Mouse (Mus musculus): ENCODE measurements around the gene Nadk. TPM values are rescaled to one million over a fixed set of nuclear protein-coding genes. Genes with fewer than 3 reads are reported as not detected.
A peak's percentile ranks its signal among the peaks of the same experiment; 100 is the strongest.

Gene Nadk
- 69.1 and 81.6 TPM in 2 replicates for total RNA-seq (2014; rRNA removed)
- polyA plus RNA-seq (2015; fragmentation: Nextera tagmentation; extraction: Ambion mirVana), result 48.2 and 56.6 TPM in 2 replicates

DNA sequence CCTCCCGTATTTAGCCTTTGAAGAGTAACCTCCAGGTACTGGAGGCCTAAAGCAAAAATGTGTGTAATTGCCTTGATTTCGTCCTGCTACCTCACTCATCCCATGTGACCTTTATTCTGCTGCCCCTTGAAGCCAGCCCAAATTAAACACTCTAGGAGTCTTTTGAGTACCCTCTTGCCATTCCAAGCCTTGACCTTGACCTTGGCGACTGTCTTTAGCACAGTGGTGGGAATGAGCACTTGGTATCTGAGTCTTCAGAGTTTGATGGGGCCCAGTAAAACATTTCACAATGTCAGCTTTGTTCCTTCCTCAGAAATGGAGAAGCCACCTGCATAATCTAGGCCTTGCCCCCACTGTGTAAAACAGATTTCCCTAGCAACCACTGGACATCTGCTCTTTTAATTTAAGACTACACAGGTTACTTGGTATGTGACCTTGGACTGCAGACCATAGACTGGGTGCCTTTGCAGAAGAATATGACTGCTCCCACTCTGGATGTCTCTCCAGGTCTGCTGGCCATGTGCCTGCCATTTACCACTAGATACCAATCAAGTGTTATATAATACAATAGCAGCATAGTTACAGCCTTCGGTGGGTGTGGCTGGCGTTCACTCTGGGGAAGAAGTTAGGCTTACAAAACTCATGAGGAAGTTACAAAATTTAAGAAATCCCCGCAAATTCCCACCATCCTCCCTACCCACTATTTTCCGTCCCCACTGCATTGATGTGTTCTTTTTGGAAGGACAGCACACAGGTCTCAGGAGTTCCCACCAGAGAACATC lies at the start of gene Nadk:
Gene Nadk, plus strand, starts transcription at position 718 of the 782 bp plus-strand sequence.
- Histone ChIP-seq H3K4me1 (ENCODE audit: insufficient read depth, low read length) (peaks cover 11% of the 10 kb centered on the region; the same call in 1 of the 2 replicates), H3K9ac (replicated peaks; ENCODE audit: low read length, poor library complexity, severe bottlenecking) (peak within 1 kb of the TSS; percentile 48; the same call in 1 of the 2 replicates), H3K4me2 (ENCODE audit: low read depth, low read length, poor library complexity, severe bottlenecking) (peak within 1 kb of the TSS; percentile 78), H3K4me3 (ENCODE audit: low read depth, low read length) (peak within 1 kb of the TSS; percentile 83), H3K27me3 (ENCODE audit: insufficient read depth, low read length) (no peaks in the 10 kb centered on the region), H3K27ac (ENCODE audit: low read depth, low read length) (peak within 1 kb of the TSS; percentile 94), H3K9me3 (ENCODE audit: low read length) (no peaks in the 10 kb centered on the region), H3K36me3 (ENCODE audit: insufficient read depth, low read length) (peaks cover 27% of the 10 kb centered on the region)
- no peak for TF ChIP-seq CTCF (IDR thresholded peaks at IDR 0.05)
- 71% methylated on average over 7 of the region's 7 CpGs for WGBS
- no peak for DNase-seq (ENCODE audit: low spot score)
- no peak for ATAC-seq (ENCODE audit: low FRiP score)

DNA sequence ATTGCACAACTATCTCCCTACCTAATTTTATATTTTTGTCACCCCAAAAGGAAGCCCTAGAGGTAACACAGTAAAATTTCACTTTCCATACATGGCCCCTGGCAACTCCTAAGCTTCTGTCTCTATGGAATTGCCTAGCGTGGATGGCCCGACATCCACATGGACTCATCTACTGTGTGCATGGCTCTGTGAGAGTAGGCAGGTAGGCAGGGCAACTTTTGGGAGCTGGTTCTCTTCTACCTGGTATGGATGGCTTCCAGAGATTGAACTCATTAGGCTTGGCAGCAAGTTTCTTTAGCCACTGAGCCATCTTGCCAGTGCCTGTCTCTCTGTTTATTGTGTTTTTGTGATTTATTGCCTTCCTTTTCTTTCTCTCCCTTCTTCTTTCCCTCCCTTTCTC lies 47.4 kb upstream of the Nadk start:
- Histone ChIP-seq H3K4me3 (ENCODE audit: low read depth, low read length) (no peak overlapping the region), H3K4me2 (ENCODE audit: low read depth, low read length, poor library complexity, severe bottlenecking) (no peak overlapping the region), H3K4me1 (ENCODE audit: insufficient read depth, low read length) (0 out of 2 replicates have a peak, but pooled peaks cover 4% of the 10 kb centered on the region), H3K27me3 (ENCODE audit: insufficient read depth, low read length) (no peaks in the 10 kb centered on the region), H3K27ac (ENCODE audit: low read depth, low read length) (no peak overlapping the region), H3K36me3 (ENCODE audit: insufficient read depth, low read length) (no peaks in the 10 kb centered on the region), H3K9me3 (ENCODE audit: low read length) (no peaks in the 10 kb centered on the region), H3K9ac (replicated peaks; ENCODE audit: low read length, poor library complexity, severe bottlenecking) (no peak overlapping the region)
- TF ChIP-seq CTCF (IDR thresholded peaks at IDR 0.05), result no peak
- DNase-seq (ENCODE audit: low spot score), result no peak
- 62% methylated on average over 2 of the region's 2 CpGs for WGBS
- no peak for ATAC-seq (ENCODE audit: low FRiP score)

- WGBS, result 87% methylated on average over 7 of the region's 7 CpGs
- H3K27me3 ChIP-seq (ENCODE audit: insufficient read depth, low read length), result no peaks in the 10 kb centered on the region
Observed at GRCm38 (mm10) chr4:155517948-155518517, 44.1 kb upstream of the Nadk start.

DNA sequence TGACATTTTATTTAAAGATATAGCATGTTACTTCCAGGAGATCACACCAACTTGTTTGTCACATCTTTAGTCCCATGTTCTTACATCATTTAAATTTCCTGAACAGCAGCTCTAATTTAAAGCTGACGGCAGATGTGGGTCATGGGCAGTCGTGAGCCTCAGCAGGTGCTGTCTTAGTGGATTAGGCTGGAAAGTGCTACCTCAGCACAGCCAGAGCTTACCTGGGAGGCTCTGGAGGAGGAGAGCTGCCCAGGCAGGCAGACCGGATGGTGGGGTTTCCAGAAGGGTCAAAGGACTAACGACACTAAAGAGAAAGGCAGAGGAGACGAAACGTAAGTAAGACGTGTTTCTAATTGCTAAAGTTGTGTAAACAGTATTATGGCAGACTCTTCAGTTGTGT lies 39.9 kb upstream of the Nadk start:
- Histone ChIP-seq H3K4me2 (ENCODE audit: low read depth, low read length, poor library complexity, severe bottlenecking) (no peak overlapping the region), H3K4me1 (ENCODE audit: insufficient read depth, low read length) (no peaks in the 10 kb centered on the region), H3K9ac (replicated peaks; ENCODE audit: low read length, poor library complexity, severe bottlenecking) (no peak overlapping the region), H3K27ac (ENCODE audit: low read depth, low read length) (no peak overlapping the region), H3K27me3 (ENCODE audit: insufficient read depth, low read length) (no peaks in the 10 kb centered on the region), H3K36me3 (ENCODE audit: insufficient read depth, low read length) (0 out of 2 replicates have a peak, but pooled peaks cover 3% of the 10 kb centered on the region), H3K4me3 (ENCODE audit: low read depth, low read length) (no peak overlapping the region), H3K9me3 (ENCODE audit: low read length) (no peaks in the 10 kb centered on the region)
- DNase-seq (ENCODE audit: low spot score) (no peak), ATAC-seq (ENCODE audit: low FRiP score) (no peak)
- TF ChIP-seq CTCF (IDR thresholded peaks at IDR 0.05), result no peak
- WGBS, result 75% methylated on average over 7 of the region's 7 CpGs

More at GRCm38 (mm10) chr4:155517948-155518517, 44.1 kb upstream of the Nadk start:
- Histone ChIP-seq H3K27ac (ENCODE audit: low read depth, low read length) (no peak overlapping the region), H3K4me3 (ENCODE audit: low read depth, low read length) (no peak overlapping the region), H3K9me3 (ENCODE audit: low read length) (no peaks in the 10 kb centered on the region), H3K36me3 (ENCODE audit: insufficient read depth, low read length) (0 out of 2 replicates have a peak, but pooled peaks cover 3% of the 10 kb centered on the region), H3K4me2 (ENCODE audit: low read depth, low read length, poor library complexity, severe bottlenecking) (no peak overlapping the region), H3K9ac (replicated peaks; ENCODE audit: low read length, poor library complexity, severe bottlenecking) (no peak overlapping the region), H3K4me1 (ENCODE audit: insufficient read depth, low read length) (no peaks in the 10 kb centered on the region)
- no peak for ATAC-seq (ENCODE audit: low FRiP score)
- DNase-seq (ENCODE audit: low spot score), result no peak
- peak; percentile 24; the same call in 1 of the 2 replicates for TF ChIP-seq CTCF (IDR thresholded peaks at IDR 0.05)

- peaks cover 15% of the 10 kb centered on the region; the same call in 1 of the 2 replicates for H3K36me3 ChIP-seq (ENCODE audit: insufficient read depth, low read length)
- ATAC-seq (ENCODE audit: low FRiP score), result no peak
- no peak overlapping the region for H3K9ac ChIP-seq (replicated peaks; ENCODE audit: low read length, poor library complexity, severe bottlenecking)
- no peak overlapping the region for H3K4me2 ChIP-seq (ENCODE audit: low read depth, low read length, poor library complexity, severe bottlenecking)
- 85% methylated on average over 5 of the region's 5 CpGs for WGBS
- no peaks in the 10 kb centered on the region for H3K9me3 ChIP-seq (ENCODE audit: low read length)
- H3K4me1 ChIP-seq (ENCODE audit: insufficient read depth, low read length), result no peaks in the 10 kb centered on the region
- no peak for TF ChIP-seq CTCF (IDR thresholded peaks at IDR 0.05)
- no peaks in the 10 kb centered on the region for H3K27me3 ChIP-seq (ENCODE audit: insufficient read depth, low read length)
- no peak overlapping the region for H3K27ac ChIP-seq (ENCODE audit: low read depth, low read length)
- DNase-seq (ENCODE audit: low spot score), result no peak
- no peak overlapping the region for H3K4me3 ChIP-seq (ENCODE audit: low read depth, low read length)
Observed at GRCm38 (mm10) chr4:155525751-155526150, 36.4 kb upstream of the Nadk start.

GRCm38 (mm10) chr4:155529294-155529693 lies 32.9 kb upstream of the Nadk start:
- H3K9ac ChIP-seq (replicated peaks; ENCODE audit: low read length, poor library complexity, severe bottlenecking), result no peak overlapping the region
- H3K4me3 ChIP-seq (ENCODE audit: low read depth, low read length), result no peak overlapping the region
- ATAC-seq (ENCODE audit: low FRiP score) (no peak), DNase-seq (ENCODE audit: low spot score) (no peak)
- no peaks in the 10 kb centered on the region for H3K4me1 ChIP-seq (ENCODE audit: insufficient read depth, low read length)
- H3K9me3 ChIP-seq (ENCODE audit: low read length), result no peaks in the 10 kb centered on the region
- H3K27me3 ChIP-seq (ENCODE audit: insufficient read depth, low read length), result no peaks in the 10 kb centered on the region
- no peak for TF ChIP-seq CTCF (IDR thresholded peaks at IDR 0.05)
- H3K36me3 ChIP-seq (ENCODE audit: insufficient read depth, low read length), result peaks cover 24% of the 10 kb centered on the region
- no peak overlapping the region for H3K27ac ChIP-seq (ENCODE audit: low read depth, low read length)
- WGBS, result 80% methylated on average over 3 of the region's 3 CpGs
- H3K4me2 ChIP-seq (ENCODE audit: low read depth, low read length, poor library complexity, severe bottlenecking), result no peak overlapping the region
